Mouse (Mus musculus) liver, embryonic 13.5 days (tissue): Measurements from ENCODE around the gene Etv3. TPM values are rescaled to one million over a fixed set of nuclear protein-coding genes. Genes with fewer than 3 reads are reported as not detected.
"Not testable (repeated sequence)": the region's sequence is repeated elsewhere in the genome, so short reads cannot be mapped to it uniquely, and the experiment has no call there.

Source experiments
- ATAC-seq: fragments of 200-750 bp; cut with Nextera tagmentation; 2 replicates; pipeline ENCODE4 v1.8.0; 2017; ENCODE audit warnings: low read depth, mild to moderate bottlenecking, moderate number of reproducible peaks, moderate library complexity
- DNase-seq: peaks from one replicate; pipeline ENCODE4 v3.0.0; 2022
- H3K27ac ChIP-seq: fragments of 300-500 bp; sonication (generic); 2 replicates; pipeline ENCODE4 v1.5.1; 2015; ENCODE audit warnings: moderate library complexity, mild to moderate bottlenecking, inconsistent platforms
- H3K27me3 ChIP-seq: fragments of 300-500 bp; sonication (generic); 2 replicates; pipeline ENCODE4 v1.6.1; 2015; ENCODE audit warnings: mild to moderate bottlenecking, inconsistent platforms
- H3K36me3 ChIP-seq: fragments of 300-500 bp; sonication (generic); 2 replicates; pipeline ENCODE4 v1.6.1; 2015; ENCODE audit warnings: mild to moderate bottlenecking, inconsistent platforms
- H3K4me1 ChIP-seq: fragments of 300-500 bp; sonication (generic); replicated peaks from 2 replicates; pipeline ENCODE4 v1.6.1; 2015; ENCODE audit warnings: inconsistent platforms
- H3K4me2 ChIP-seq: fragments of 300-500 bp; sonication (generic); 2 replicates; pipeline ENCODE4 v1.6.1; 2015; ENCODE audit warnings: inconsistent platforms, mild to moderate bottlenecking, moderate library complexity
- H3K4me3 ChIP-seq: fragments of 300-500 bp; sonication (generic); replicated peaks from 2 replicates; pipeline ENCODE4 v1.5.1; 2015; ENCODE audit warnings: mild to moderate bottlenecking, inconsistent platforms
- H3K9ac ChIP-seq: fragments of 300-500 bp; sonication (generic); 2 replicates; pipeline ENCODE4 v1.6.1; 2015; ENCODE audit warnings: mild to moderate bottlenecking, inconsistent platforms
- H3K9me3 ChIP-seq: fragments of 300-500 bp; sonication (generic); replicated peaks from 2 replicates; pipeline ENCODE4 v1.6.1; 2016; ENCODE audit warnings: inconsistent platforms
- WGBS: fragments of 180-500 bp; shearing (Covaris S2); methylation state at CpG from one replicate; pipeline ENCODE4 v1.1.7; 2015; ENCODE audit not compliant: insufficient replicate concordance; 5-methylcytosine and 5-hydroxymethylcytosine counted together
- polyA plus RNA-seq: library from polyadenylated mRNA; unstranded; fragments of >200 nt; fragmentation: Nextera tagmentation; extraction: Ambion mirVana; gene quantifications from 2 replicates; pipeline ENCODE4 v1.2.1, GENCODE M21; 2015

The Etv3 gene
- polyA plus RNA-seq: 3.5 and 4.0 TPM in 2 replicates

DNA sequence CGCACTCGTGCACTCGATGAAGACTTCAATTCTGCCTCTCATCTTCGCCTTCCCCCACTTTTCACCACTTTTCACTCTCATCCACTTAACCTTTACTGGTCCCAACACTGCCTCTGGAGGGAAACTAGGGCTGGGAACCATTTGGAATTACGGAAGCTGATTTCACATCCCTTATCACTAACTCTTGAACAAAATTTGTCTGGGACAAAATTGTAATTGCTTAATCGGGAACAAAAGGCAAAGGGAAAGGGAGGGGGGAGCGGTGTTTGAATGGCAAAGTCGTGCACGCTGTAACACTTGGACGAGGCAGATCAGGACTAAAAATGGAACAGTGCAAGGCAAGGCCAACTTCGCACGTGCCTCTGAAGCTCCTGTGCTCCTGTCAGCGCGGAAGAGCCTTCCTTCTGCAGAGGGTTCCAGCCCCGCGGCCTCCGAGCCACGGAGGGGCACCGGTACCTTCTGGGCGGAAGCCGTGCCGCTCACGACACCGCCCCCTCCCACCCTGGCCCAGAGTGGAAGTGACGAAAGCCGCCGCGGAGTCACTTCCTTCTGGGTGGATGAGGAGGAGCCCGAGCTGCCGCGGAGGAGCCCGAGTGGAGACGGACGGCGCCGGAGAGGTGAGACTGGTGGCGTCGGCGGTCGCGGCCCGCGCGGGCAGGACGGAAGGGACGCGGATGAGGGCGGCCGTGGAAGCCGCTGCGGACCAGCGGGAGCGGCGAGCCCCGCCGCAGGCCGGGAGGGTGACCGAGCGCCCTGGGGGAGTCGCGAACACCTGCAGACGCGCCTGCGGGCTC, at the start of gene Etv3:
Gene Etv3 (plus strand): TSS at position 365 of the 794 bp plus-strand sequence.
- no peaks in the 10 kb centered on the region for H3K9me3 ChIP-seq
- no peaks in the 10 kb centered on the region for H3K27me3 ChIP-seq
- H3K27ac ChIP-seq: peak within 1 kb of the TSS; percentile 65
- H3K36me3 ChIP-seq: peaks cover 27% of the 10 kb centered on the region
- H3K9ac ChIP-seq: peak within 1 kb of the TSS; percentile 94
- peak; percentile 96 for ATAC-seq
- H3K4me2 ChIP-seq: peak within 1 kb of the TSS; percentile 80
- peak within 1 kb of the TSS; percentile 92 for H3K4me3 ChIP-seq
- peaks cover 33% of the 10 kb centered on the region for H3K4me1 ChIP-seq
- 5% methylated on average over 64 of the region's 64 CpGs for WGBS
- peak; percentile 70 for DNase-seq

DNA sequence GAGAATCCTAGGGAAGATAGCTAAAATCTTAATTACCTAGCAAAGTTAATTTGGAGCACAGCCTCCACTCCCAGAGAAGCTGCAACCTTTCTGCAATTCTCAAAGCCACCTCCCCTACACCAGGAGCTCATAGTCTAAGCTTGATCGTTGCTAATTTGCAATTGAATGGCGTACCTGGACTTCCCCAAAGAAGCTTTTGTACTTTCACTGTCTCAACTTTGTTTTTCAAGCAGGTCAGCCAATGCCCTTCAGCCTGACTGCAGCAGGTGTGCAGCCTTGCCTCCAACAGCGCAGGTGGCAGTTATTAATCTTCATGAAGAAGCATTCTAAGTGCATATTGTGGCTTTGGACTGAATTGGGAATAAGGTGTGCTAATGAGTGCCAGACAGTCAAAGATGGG, 47.3 kb upstream of the Etv3 start:
- not testable (repeated sequence) for H3K9me3 ChIP-seq, ATAC-seq, H3K4me1 ChIP-seq, H3K27me3 ChIP-seq, H3K4me3 ChIP-seq, H3K9ac ChIP-seq, H3K4me2 ChIP-seq, H3K27ac ChIP-seq, H3K36me3 ChIP-seq, DNase-seq
- 60% methylated on average over 3 of the region's 3 CpGs for WGBS

DNA sequence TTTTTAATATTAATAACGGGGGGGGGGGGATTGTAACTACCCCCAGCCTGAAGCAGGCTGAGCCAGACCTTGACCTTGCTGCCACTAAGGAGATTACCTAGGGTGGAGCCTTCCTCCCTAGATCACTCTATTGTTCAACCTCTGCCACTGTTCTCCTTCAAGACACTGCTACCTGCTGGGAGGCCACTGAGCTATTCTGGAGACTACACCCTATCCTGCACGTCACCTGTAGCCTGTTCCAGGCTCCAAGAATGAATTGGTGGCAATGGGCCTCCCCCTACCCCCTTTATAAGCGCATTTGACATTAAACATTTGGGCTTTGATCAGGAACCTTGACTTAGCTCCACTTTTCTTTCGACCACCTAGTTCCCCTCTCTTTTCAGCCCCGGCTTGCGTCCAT, 46.6 kb upstream of the Etv3 start:
- 70% methylated on average over 6 of the region's 6 CpGs for WGBS
- H3K27me3 ChIP-seq, H3K36me3 ChIP-seq, H3K9me3 ChIP-seq, H3K4me2 ChIP-seq, ATAC-seq, DNase-seq, H3K9ac ChIP-seq, H3K4me3 ChIP-seq, H3K4me1 ChIP-seq, H3K27ac ChIP-seq: not testable (repeated sequence)

DNA sequence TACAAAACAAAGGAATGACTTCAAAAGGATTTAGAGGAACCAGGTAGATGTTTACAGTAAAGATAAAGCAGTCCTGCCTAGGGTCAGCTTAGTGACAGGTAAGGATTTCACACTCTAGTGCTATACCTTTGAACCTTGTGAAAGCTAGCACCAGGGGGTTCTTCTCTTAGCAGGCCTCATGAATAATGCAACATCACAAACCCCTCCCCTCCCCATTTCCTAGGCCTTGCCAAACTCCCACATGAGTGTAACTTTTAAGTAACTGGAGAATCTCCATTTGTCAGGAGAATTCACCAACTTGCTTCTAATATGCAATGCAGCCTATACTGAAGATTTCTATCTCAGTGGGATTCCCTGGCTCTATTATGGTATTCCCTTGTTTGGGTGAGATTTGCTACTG, 46.0 kb upstream of the Etv3 start:
- DNase-seq, H3K9ac ChIP-seq, H3K4me3 ChIP-seq, H3K4me2 ChIP-seq, H3K36me3 ChIP-seq, H3K27me3 ChIP-seq, H3K9me3 ChIP-seq, H3K4me1 ChIP-seq, H3K27ac ChIP-seq, ATAC-seq: not testable (repeated sequence)

DNA sequence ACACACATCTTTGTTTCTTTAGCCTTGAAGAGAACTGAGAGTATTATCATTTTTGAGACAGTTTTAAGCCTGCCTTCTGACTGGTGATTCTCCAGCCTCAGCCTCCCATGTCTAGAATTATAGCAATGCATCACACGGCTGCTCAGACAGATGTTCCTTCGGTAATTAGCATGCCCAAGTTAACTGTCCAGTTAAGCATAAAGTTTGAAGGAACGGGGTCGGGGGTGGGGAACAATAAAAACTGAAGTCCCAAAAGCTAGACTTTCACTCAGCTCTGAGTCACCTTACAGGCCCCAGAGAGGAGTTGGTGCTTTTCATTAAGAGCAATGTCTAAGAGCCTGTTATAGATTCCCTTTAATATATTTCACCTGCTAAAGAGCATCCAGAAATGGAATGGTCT, 37.8 kb upstream of the Etv3 start:
- no peak overlapping the region for H3K4me2 ChIP-seq
- no peaks in the 10 kb centered on the region for H3K36me3 ChIP-seq
- no peaks in the 10 kb centered on the region for H3K9me3 ChIP-seq
- no peak overlapping the region for H3K27ac ChIP-seq
- H3K4me1 ChIP-seq: no peaks in the 10 kb centered on the region
- no peak overlapping the region for H3K9ac ChIP-seq
- no peak overlapping the region for H3K4me3 ChIP-seq
- WGBS: 75% methylated on average over 4 of the region's 4 CpGs
- DNase-seq: no peak
- H3K27me3 ChIP-seq: no peaks in the 10 kb centered on the region
- no peak for ATAC-seq

DNA sequence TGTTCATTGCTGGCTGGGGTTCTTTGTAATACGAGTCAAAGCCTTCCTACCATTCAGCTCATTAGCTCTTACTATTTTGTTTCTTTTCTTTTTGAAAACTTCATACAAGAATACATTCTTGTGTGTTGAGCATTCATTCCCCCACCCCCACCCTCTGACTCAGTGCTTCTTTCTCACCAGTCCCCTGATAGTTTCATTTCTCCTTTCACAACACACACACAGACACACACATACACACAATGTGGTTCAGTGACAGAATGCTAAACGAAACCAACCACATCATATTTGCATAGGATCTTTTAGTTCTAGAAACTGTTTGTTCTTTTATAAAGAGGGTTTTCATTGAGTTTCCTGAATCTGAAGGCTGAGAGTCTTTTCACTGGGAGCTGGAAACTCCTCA, 37.3 kb upstream of the Etv3 start:
- Histone ChIP-seq H3K9me3 (no peaks in the 10 kb centered on the region), H3K27me3 (no peaks in the 10 kb centered on the region), H3K36me3 (no peaks in the 10 kb centered on the region), H3K4me1 (no peaks in the 10 kb centered on the region), H3K9ac (no peak overlapping the region), H3K4me2 (no peak overlapping the region), H3K4me3 (no peak overlapping the region), H3K27ac (no peak overlapping the region; the same call in 1 of the 2 replicates)
- 55% methylated on average over 2 of the region's 2 CpGs for WGBS
- DNase-seq (no peak), ATAC-seq (no peak)

DNA sequence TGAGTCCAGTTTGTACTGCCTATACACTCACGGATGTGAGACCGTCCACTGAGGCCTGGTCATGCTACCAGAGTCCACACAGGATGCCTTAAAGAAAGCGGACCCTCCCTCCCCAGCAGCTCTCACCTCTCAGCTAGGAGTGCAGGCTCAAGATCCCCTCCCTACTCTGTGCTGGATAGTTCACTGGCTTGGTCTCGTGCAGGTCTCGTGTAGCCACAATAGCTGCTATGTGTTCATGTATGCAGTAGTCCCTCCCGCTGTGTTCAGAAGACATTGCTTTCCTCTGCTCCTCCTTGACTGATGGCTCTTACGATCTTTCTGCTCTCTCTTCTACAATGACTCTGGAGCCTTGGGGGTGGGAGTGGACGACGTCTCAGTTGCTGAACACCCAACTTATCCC, 26.9 kb upstream of the Etv3 start:
- 58% methylated on average over 9 of the region's 9 CpGs for WGBS

DNA sequence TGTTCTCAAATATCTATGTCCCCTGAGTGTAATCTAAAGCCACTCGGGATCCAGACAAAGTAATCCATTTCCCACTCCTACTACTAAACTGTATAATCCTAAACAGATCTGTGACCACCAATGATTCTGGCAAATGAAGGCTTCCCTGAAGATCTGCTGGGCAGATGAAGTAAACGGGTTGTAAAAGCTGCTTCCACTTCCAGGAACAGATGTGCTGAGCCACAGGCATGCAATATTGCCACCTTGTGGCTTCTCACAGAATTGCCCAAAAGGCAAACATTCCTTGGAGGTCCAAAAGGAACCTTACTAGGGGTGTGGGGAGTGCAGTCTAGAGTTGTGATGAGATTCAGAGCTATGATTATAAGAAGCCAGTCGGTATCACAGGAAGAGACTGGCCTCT, 26.1 kb upstream of the Etv3 start:
- no peak overlapping the region for H3K4me2 ChIP-seq
- H3K36me3 ChIP-seq: no peaks in the 10 kb centered on the region
- H3K9me3 ChIP-seq: no peaks in the 10 kb centered on the region
- H3K27ac ChIP-seq: no peak overlapping the region
- H3K9ac ChIP-seq: no peak overlapping the region
- DNase-seq (peak; percentile 29), ATAC-seq (no peak)
- no peaks in the 10 kb centered on the region for H3K27me3 ChIP-seq
- H3K4me1 ChIP-seq: no peaks in the 10 kb centered on the region
- 17% methylated on average over 3 of the region's 3 CpGs for WGBS
- H3K4me3 ChIP-seq: no peak overlapping the region

More for the DNA sequence above, 26.9 kb upstream of the Etv3 start:
- no peak for DNase-seq
- Histone ChIP-seq H3K9me3 (no peaks in the 10 kb centered on the region), H3K36me3 (no peaks in the 10 kb centered on the region), H3K4me2 (no peak overlapping the region), H3K27ac (no peak overlapping the region), H3K9ac (no peak overlapping the region), H3K27me3 (no peaks in the 10 kb centered on the region), H3K4me3 (no peak overlapping the region), H3K4me1 (no peaks in the 10 kb centered on the region)
- ATAC-seq: no peak

DNA sequence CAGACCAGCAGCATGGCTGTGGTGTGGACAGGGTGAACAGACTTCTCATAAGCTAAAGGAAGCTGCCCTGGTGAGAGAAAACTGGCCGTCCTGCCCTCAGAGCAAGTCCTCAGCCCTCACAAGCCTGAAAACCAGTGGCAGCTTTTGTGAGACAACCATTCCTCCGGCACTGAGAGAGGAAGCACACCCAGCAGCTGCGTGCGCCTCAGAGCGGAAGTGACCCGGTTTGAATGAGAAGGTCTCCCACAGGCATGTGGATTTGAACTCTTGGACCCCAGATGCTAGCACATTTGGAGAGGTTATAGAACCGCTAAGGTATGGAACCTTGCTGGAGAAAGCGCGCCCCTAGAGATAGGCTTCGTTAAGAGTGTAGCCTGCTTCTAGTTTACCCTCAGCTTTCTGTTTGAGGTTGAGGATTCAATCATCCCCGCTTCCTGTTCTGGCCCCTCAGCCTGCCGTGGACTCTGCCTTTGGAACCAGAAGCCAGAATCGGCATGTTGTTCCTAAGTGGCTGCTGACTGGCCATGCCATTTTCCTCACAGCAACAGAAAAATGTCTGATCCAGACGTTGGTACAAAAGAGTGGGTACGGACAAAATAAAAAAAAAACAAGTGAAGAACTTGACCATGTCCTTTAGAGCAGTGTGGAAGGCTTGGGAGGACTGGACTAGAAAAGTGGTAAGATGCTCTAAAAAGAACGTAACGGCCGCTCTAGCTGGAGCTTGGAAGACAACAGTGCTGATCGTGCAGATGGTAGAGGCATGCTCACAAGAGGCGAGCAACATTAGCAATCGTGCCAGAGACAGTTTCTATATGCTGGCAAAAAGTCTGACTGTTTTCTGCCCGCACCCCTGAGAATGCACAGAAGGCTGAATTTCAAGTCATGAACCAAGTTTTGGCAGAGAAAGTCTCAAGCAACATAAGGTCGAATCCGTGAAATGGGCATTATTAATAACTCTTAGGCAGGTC, 24.8 kb upstream of the Etv3 start:
- no peaks in the 10 kb centered on the region for H3K36me3 ChIP-seq
- 45% methylated on average over 24 of the region's 24 CpGs for WGBS
- no peaks in the 10 kb centered on the region for H3K4me1 ChIP-seq
- H3K9me3 ChIP-seq: no peaks in the 10 kb centered on the region
- no peaks in the 10 kb centered on the region for H3K27me3 ChIP-seq
- H3K4me3 ChIP-seq: no peak overlapping the region
- H3K4me2 ChIP-seq: no peak overlapping the region
- H3K27ac ChIP-seq: no peak overlapping the region
- no peak overlapping the region for H3K9ac ChIP-seq
- no peak for ATAC-seq
- no peak for DNase-seq

DNA sequence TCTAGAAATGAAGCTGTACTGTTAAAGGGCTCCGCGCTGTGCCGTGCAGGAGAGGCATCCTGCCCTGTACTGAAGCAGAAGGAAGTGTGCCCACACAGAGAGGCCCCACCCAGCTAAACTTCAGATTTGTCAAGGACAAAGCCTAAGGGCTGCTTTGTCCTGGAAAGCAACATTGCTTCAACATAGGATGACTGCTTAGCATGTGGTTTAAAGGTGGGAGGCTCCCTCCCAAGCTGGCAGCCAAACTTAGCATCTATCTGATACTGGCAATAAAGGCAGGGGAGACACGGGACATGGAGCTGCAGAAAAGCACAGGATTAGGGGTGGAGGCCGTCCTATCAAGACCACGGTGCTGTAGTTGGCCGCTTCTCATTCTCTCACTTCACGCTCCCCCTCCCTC, 24.1 kb upstream of the Etv3 start:
- Histone ChIP-seq H3K4me2 (no peak overlapping the region), H3K27ac (no peak overlapping the region), H3K4me1 (no peaks in the 10 kb centered on the region), H3K9ac (no peak overlapping the region), H3K27me3 (no peaks in the 10 kb centered on the region), H3K36me3 (no peaks in the 10 kb centered on the region), H3K4me3 (no peak overlapping the region), H3K9me3 (no peaks in the 10 kb centered on the region)
- DNase-seq: no peak
- 44% methylated on average over 8 of the region's 8 CpGs for WGBS
- ATAC-seq: no peak

DNA sequence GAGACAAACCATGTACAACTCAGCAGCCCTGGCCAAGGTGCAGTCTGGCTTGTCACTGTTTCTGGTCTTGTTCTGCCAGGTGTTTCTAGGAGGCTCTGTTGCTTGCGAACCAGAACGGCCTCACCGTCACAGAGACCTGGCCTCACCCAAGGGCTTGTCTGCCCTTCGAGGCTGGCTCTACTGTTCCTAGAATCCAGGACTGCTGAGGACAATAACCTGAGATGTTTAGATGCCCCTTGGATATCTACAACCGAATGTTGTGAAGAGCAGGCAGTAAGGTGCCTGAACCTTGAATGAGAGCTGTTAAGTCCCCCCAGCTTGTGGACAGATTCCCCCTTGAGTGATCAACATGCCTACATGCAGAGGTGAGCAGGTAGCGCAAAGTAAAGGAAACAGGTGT, 22.4 kb upstream of the Etv3 start:
- H3K36me3 ChIP-seq: no peaks in the 10 kb centered on the region

More for the DNA sequence above, 22.4 kb upstream of the Etv3 start:
- no peaks in the 10 kb centered on the region for H3K9me3 ChIP-seq
- no peak overlapping the region for H3K4me3 ChIP-seq
- H3K4me1 ChIP-seq: no peaks in the 10 kb centered on the region
- H3K27ac ChIP-seq: no peak overlapping the region
- WGBS: 72% methylated on average over 6 of the region's 6 CpGs
- no peak overlapping the region for H3K9ac ChIP-seq
- H3K4me2 ChIP-seq: no peak overlapping the region
- ATAC-seq (no peak), DNase-seq (no peak)
- H3K27me3 ChIP-seq: no peaks in the 10 kb centered on the region
